Mouse (Mus musculus) intestine, embryonic 15.5 days (tissue): ENCODE results near the gene Tradd. TPM values are rescaled to one million over a fixed set of nuclear protein-coding genes. Genes with fewer than 3 reads are reported as not detected.
A peak's percentile ranks its signal among the peaks of the same experiment; 100 is the strongest.

Experiments used
- ATAC-seq: fragments of 200-750 bp; cut with Nextera tagmentation; 2 replicates; pipeline ENCODE4 v1.8.0; 2017; ENCODE audit warnings: moderate TSS enrichment, moderate library complexity
- H3K27ac ChIP-seq: fragments of 300-500 bp; sonication (generic); 2 replicates; pipeline ENCODE4 v1.5.1; 2015; ENCODE audit warnings: mild to moderate bottlenecking, inconsistent platforms
- H3K27me3 ChIP-seq: fragments of 300-500 bp; sonication (generic); replicated peaks from 2 replicates; pipeline ENCODE4 v1.6.1; 2015; ENCODE audit warnings: inconsistent platforms
- H3K36me3 ChIP-seq: fragments of 300-500 bp; sonication (generic); 2 replicates; pipeline ENCODE4 v1.6.1; 2015; ENCODE audit warnings: inconsistent platforms
- H3K4me1 ChIP-seq: fragments of 300-500 bp; sonication (generic); replicated peaks from 2 replicates; pipeline ENCODE4 v1.6.1; 2015; ENCODE audit warnings: inconsistent platforms
- H3K4me2 ChIP-seq: fragments of 300-500 bp; sonication (generic); replicated peaks from 2 replicates; pipeline ENCODE4 v1.6.1; 2015; ENCODE audit warnings: mild to moderate bottlenecking, inconsistent platforms
- H3K4me3 ChIP-seq: fragments of 300-500 bp; sonication (generic); replicated peaks from 2 replicates; pipeline ENCODE4 v1.5.1; 2015; ENCODE audit warnings: inconsistent platforms
- H3K9ac ChIP-seq: fragments of 300-500 bp; sonication (generic); 2 replicates; pipeline ENCODE4 v1.6.1; 2015; ENCODE audit warnings: inconsistent platforms
- H3K9me3 ChIP-seq: fragments of 300-500 bp; sonication (generic); 2 replicates; pipeline ENCODE4 v1.6.1; 2016; ENCODE audit warnings: inconsistent platforms
- WGBS: fragments of 180-500 bp; shearing (Covaris S2); methylation state at CpG from one replicate; pipeline ENCODE4 v1.1.7; 2015; 5-methylcytosine and 5-hydroxymethylcytosine counted together
- polyA plus RNA-seq: library from polyadenylated mRNA; unstranded; fragments of >200 nt; fragmentation: Nextera tagmentation; extraction: Ambion mirVana; gene quantifications from 2 replicates; pipeline ENCODE4 v1.2.1, GENCODE M21; 2015

Gene Tradd
- polyA plus RNA-seq, 1 experiment from 2014 or later: 39.2 TPM

- Histone ChIP-seq H3K9me3 (no peaks in the 10 kb centered on the region), H3K27ac (peak overlapping the region; percentile 67), H3K4me1 (peaks cover 27% of the 10 kb centered on the region), H3K36me3 (peaks cover 49% of the 10 kb centered on the region), H3K4me2 (peak overlapping the region; percentile 66), H3K27me3 (no peaks in the 10 kb centered on the region), H3K4me3 (no peak overlapping the region; the same call in 1 of the 2 replicates), H3K9ac (no peak overlapping the region)
- 64% methylated on average over 9 of the region's 9 CpGs for WGBS
- peak; percentile 3; the same call in 1 of the 2 replicates for ATAC-seq
Observed at GRCm38 (mm10) chr8:105304325-105305210, 40.2 kb upstream of the Tradd start.

GRCm38 (mm10) chr8:105303874-105304273 lies 39.5 kb upstream of the Tradd start:
- 76% methylated on average over 9 of the region's 9 CpGs for WGBS
- Histone ChIP-seq H3K9ac (no peak overlapping the region), H3K4me3 (no peak overlapping the region), H3K27me3 (no peaks in the 10 kb centered on the region), H3K4me1 (peaks cover 29% of the 10 kb centered on the region), H3K4me2 (no peak overlapping the region), H3K9me3 (no peaks in the 10 kb centered on the region), H3K27ac (peak overlapping the region; percentile 23; the same call in 1 of the 2 replicates), H3K36me3 (peaks cover 49% of the 10 kb centered on the region)
- no peak for ATAC-seq

DNA sequence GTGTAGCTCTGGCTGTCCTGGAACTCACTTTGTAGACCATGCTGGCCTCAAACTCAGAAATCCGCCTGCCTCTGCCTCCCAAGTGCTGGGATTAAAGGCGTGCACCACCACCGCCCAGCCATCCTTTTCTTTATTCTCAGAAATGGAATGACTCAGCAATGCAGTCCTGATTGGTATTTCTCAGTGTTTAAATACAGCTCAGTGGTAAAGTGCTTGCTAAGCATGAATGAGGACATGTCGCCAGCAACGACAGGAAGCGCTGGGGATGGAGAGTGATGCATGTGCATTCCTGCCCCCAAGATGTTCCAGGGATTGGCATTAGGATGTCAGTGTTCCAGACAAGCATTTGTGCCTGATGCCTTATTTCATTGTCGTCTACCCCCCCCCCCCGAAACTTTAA lies 39.0 kb upstream of the Tradd start:
- Histone ChIP-seq H3K36me3 (peaks cover 46% of the 10 kb centered on the region), H3K4me3 (no peak overlapping the region), H3K27me3 (no peaks in the 10 kb centered on the region), H3K27ac (no peak overlapping the region), H3K9me3 (no peaks in the 10 kb centered on the region), H3K4me2 (no peak overlapping the region), H3K9ac (no peak overlapping the region), H3K4me1 (peaks cover 34% of the 10 kb centered on the region)
- WGBS: 84% methylated on average over 8 of the region's 8 CpGs
- no peak for ATAC-seq

- no peaks in the 10 kb centered on the region for H3K9me3 ChIP-seq
- H3K4me2 ChIP-seq: no peak overlapping the region
- H3K36me3 ChIP-seq: peaks cover 35% of the 10 kb centered on the region
- peaks cover 25% of the 10 kb centered on the region for H3K4me1 ChIP-seq
- H3K4me3 ChIP-seq: no peak overlapping the region
- no peak overlapping the region for H3K9ac ChIP-seq
- peak; percentile 15; the same call in 1 of the 2 replicates for ATAC-seq
- WGBS: 88% methylated on average over 8 of the region's 8 CpGs
- no peak overlapping the region for H3K27ac ChIP-seq
- no peaks in the 10 kb centered on the region for H3K27me3 ChIP-seq
Observed at GRCm38 (mm10) chr8:105299962-105300361, 35.6 kb upstream of the Tradd start.

- Histone ChIP-seq H3K36me3 (peaks cover 29% of the 10 kb centered on the region), H3K9ac (peak overlapping the region; percentile 85), H3K4me1 (peaks cover 13% of the 10 kb centered on the region), H3K27ac (no peak overlapping the region), H3K27me3 (no peaks in the 10 kb centered on the region), H3K4me2 (peak overlapping the region; percentile 85), H3K4me3 (peak overlapping the region; percentile 92), H3K9me3 (no peaks in the 10 kb centered on the region)
- no peak for ATAC-seq
- WGBS: 52% methylated on average over 18 of the region's 18 CpGs
Observed at GRCm38 (mm10) chr8:105298351-105299252, 34.2 kb upstream of the Tradd start.

DNA sequence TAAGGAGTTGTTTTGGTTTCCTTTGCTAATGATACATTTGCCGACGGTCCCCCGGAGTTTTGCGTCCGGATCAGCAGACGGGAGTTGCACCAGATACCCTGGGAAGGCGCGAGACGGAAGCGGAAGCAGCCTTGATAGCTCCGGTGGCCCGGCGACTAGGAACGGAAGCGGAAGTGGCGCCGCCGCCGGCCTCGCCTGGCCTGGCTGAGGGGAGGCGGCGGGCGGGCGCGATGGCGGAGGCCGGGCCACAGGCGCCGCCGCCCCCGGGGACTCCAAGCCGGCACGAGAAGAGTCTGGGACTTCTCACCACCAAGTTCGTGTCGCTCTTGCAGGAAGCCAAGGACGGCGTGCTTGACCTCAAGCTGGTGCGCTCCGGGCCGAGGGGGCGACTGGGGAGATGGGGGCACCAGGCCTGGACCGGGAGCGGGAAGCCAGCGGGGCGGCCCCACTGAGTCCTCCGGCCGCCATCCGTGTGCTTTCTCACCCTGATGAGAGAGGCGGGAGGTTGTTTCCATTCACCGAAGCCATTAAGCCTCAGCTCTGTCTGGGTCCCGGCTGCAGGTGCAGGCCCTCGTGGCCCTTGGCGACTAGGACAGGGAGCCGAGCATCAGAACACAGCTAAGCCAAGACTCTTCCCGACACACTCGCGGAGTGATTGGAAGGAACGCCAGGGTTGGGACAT lies 33.2 kb upstream of the Tradd start, which contains the start of gene E2f4:
Gene E2f4, plus strand, starts transcription at position 153 of the 682 bp plus-strand sequence.
- Histone ChIP-seq H3K4me1 (peaks cover 13% of the 10 kb centered on the region), H3K9ac (peak within 1 kb of the TSS; percentile 85), H3K27me3 (no peaks in the 10 kb centered on the region), H3K4me2 (peak within 1 kb of the TSS; percentile 85), H3K9me3 (no peaks in the 10 kb centered on the region), H3K4me3 (peak within 1 kb of the TSS; percentile 92), H3K36me3 (peaks cover 24% of the 10 kb centered on the region), H3K27ac (peak within 1 kb of the TSS; percentile 54)
- WGBS: under 1% methylated on average over 58 of the region's 58 CpGs
- ATAC-seq: peak; percentile 93

GRCm38 (mm10) chr8:105295895-105296573 lies 31.6 kb upstream of the Tradd start, which contains the start of gene Exoc3l:
Gene Exoc3l, minus strand, starts transcription at chr8:105296101.
- ATAC-seq: no peak
- 0 out of 2 replicates have a peak within 1 kb of the TSS, but pooled peaks have one; percentile 31 for H3K9ac ChIP-seq
- 60% methylated on average over 11 of the region's 11 CpGs for whole genome bisulfite sequencing
- no peaks in the 10 kb centered on the region for H3K9me3 ChIP-seq
- H3K36me3 ChIP-seq: peaks cover 13% of the 10 kb centered on the region
- no peak within 1 kb of the TSS for H3K27ac ChIP-seq
- H3K4me1 ChIP-seq: peaks cover 13% of the 10 kb centered on the region
- peak within 1 kb of the TSS; percentile 85 for H3K4me2 ChIP-seq
- H3K4me3 ChIP-seq: peak within 1 kb of the TSS; percentile 92
- no peaks in the 10 kb centered on the region for H3K27me3 ChIP-seq

GRCm38 (mm10) chr8:105295256-105295655 lies 30.8 kb upstream of the Tradd start:
- Histone ChIP-seq H3K27me3 (peaks cover 6% of the 10 kb centered on the region), H3K36me3 (peaks cover 5% of the 10 kb centered on the region), H3K4me3 (no peak overlapping the region), H3K9me3 (no peaks in the 10 kb centered on the region), H3K4me2 (peak overlapping the region; percentile 19; the same call in 1 of the 2 replicates), H3K27ac (no peak overlapping the region), H3K4me1 (peaks cover 19% of the 10 kb centered on the region), H3K9ac (no peak overlapping the region)
- no peak for ATAC-seq
- WGBS: 72% methylated on average over 11 of the region's 11 CpGs

DNA sequence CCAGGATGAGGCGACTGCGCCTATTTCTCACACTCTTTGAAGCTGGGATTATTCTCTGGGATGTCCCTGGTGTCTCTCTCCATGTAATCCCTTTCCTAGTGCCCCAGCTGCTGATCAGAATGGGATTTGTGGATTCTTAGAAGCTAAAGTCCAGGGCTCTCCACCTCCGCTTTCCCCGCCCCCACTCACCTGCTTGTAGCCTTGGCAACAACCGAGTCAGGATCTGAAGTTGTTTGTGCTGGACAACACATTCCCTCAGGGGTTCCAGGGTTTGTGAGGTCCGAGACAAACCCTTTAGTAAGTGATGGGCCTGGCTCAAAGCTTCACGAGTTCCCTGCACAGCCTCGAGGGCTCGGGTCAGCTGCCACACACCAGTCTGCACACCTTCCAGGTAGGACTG lies 30.4 kb upstream of the Tradd start:
- 0 out of 2 replicates have a peak overlapping the region, but pooled peaks have one; percentile 19 for H3K4me2 ChIP-seq
- peaks cover 11% of the 10 kb centered on the region for H3K27me3 ChIP-seq
- no peak overlapping the region for H3K9ac ChIP-seq
- H3K27ac ChIP-seq: no peak overlapping the region
- H3K4me3 ChIP-seq: no peak overlapping the region
- WGBS: 68% methylated on average over 9 of the region's 9 CpGs
- peaks cover under 1% of the 10 kb centered on the region; the same call in 1 of the 2 replicates for H3K36me3 ChIP-seq
- ATAC-seq: no peak
- no peaks in the 10 kb centered on the region for H3K9me3 ChIP-seq
- H3K4me1 ChIP-seq: peaks cover 22% of the 10 kb centered on the region

GRCm38 (mm10) chr8:105293405-105293804 lies 29.0 kb upstream of the Tradd start:
- no peak for ATAC-seq
- Histone ChIP-seq H3K9ac (no peak overlapping the region), H3K4me1 (peaks cover 14% of the 10 kb centered on the region), H3K27me3 (peaks cover 11% of the 10 kb centered on the region), H3K4me2 (no peak overlapping the region), H3K36me3 (no peaks in the 10 kb centered on the region), H3K4me3 (no peak overlapping the region), H3K27ac (no peak overlapping the region), H3K9me3 (no peaks in the 10 kb centered on the region)
- 70% methylated on average over 19 of the region's 19 CpGs for WGBS

GRCm38 (mm10) chr8:105292471-105292870 lies 28.1 kb upstream of the Tradd start:
- Histone ChIP-seq H3K4me2 (no peak overlapping the region), H3K4me1 (peaks cover 11% of the 10 kb centered on the region), H3K9me3 (no peaks in the 10 kb centered on the region), H3K27me3 (peaks cover 11% of the 10 kb centered on the region), H3K36me3 (no peaks in the 10 kb centered on the region), H3K9ac (no peak overlapping the region), H3K27ac (no peak overlapping the region), H3K4me3 (no peak overlapping the region)
- no peak for ATAC-seq
- WGBS: 82% methylated on average over 7 of the region's 7 CpGs
